In genomic region chr10:86301117-86301490, GRCm38 (mm10) we compare ENCODE assay signal across 8 mouse cellular contexts. TPM values are rescaled to one million over a fixed set of nuclear protein-coding genes. Genes with fewer than 3 reads are reported as not detected.
DNase-seq lines count a peak whose midpoint lies in the region; ATAC-seq lines count a peak whose summit lies in the region.

No protein-coding gene starts in this region.

- no peaks in the 10 kb centered on the region for H3K27me3 ChIP-seq in heart, embryonic 15.5 days
- H3K27me3 ChIP-seq in hindbrain, embryonic 12.5 days: peaks cover 17% of the 10 kb centered on the region
- H3K27me3 ChIP-seq in midbrain, embryonic 12.5 days: peaks cover 49% of the 10 kb centered on the region

- H3K4me3 ChIP-seq in heart, embryonic 15.5 days: peak overlapping the region; percentile 69
- H3K4me3 ChIP-seq in hindbrain, embryonic 12.5 days: peak overlapping the region; percentile 45
- peak overlapping the region; percentile 49 for H3K4me3 ChIP-seq in midbrain, embryonic 12.5 days

- H3K9me3 ChIP-seq in heart, embryonic 15.5 days (replicated peaks): no peaks in the 10 kb centered on the region
- H3K9me3 ChIP-seq in hindbrain, embryonic 12.5 days (replicated peaks): no peaks in the 10 kb centered on the region
- no peaks in the 10 kb centered on the region for H3K9me3 ChIP-seq in midbrain, embryonic 12.5 days

- 2% methylated on average over 10 of the region's 10 CpGs for WGBS in heart, embryonic 15.5 days
- WGBS in hindbrain, embryonic 12.5 days: 3% methylated on average over 10 of the region's 10 CpGs
- WGBS in midbrain, embryonic 12.5 days: 2% methylated on average over 9 of the region's 10 CpGs

- H3K4me2 ChIP-seq in heart, embryonic 15.5 days: peak overlapping the region; percentile 86
- peak overlapping the region; percentile 85 for H3K4me2 ChIP-seq in hindbrain, embryonic 12.5 days (replicated peaks)
- peak overlapping the region; percentile 92 for H3K4me2 ChIP-seq in midbrain, embryonic 12.5 days (replicated peaks)

- H3K9ac ChIP-seq in heart, embryonic 15.5 days: peak overlapping the region; percentile 81
- H3K9ac ChIP-seq in hindbrain, embryonic 12.5 days: peak overlapping the region; percentile 60
- peak overlapping the region; percentile 61 for H3K9ac ChIP-seq in midbrain, embryonic 12.5 days (replicated peaks)

- H3K27ac ChIP-seq in heart, embryonic 15.5 days: peak overlapping the region; percentile 89
- no peak overlapping the region for H3K27ac ChIP-seq in hindbrain, embryonic 12.5 days
- no peak overlapping the region for H3K27ac ChIP-seq in midbrain, embryonic 12.5 days (replicated peaks)

- H3K36me3 ChIP-seq in heart, embryonic 15.5 days: 0 out of 2 replicates have a peak, but pooled peaks cover 5% of the 10 kb centered on the region
- no peaks in the 10 kb centered on the region for H3K36me3 ChIP-seq in hindbrain, embryonic 12.5 days
- no peaks in the 10 kb centered on the region for H3K36me3 ChIP-seq in midbrain, embryonic 12.5 days

- no peak for DNase-seq in heart, adult 18-20 months
- DNase-seq in adrenal gland, postnatal 36 days: peak; percentile 48 to 54
- DNase-seq in spleen, postnatal 10 days (ENCODE audit: low spot score in 2 of 2): no peak
- DNase-seq in thymus, postnatal 36 days: no peak
- no peak for DNase-seq in urinary bladder, postnatal 10 days (ENCODE audit: low spot score)

- ATAC-seq in heart, embryonic 15.5 days (replicated peaks; ENCODE audit: insufficient number of reproducible peaks, insufficient read depth, low FRiP score, low read depth): no peak
- ATAC-seq in hindbrain, embryonic 12.5 days (ENCODE audit: low FRiP score): no peak
- ATAC-seq in midbrain, embryonic 12.5 days (ENCODE audit: low FRiP score, low read depth): no peak

- H3K4me1 ChIP-seq in heart, embryonic 15.5 days (replicated peaks): peaks cover 36% of the 10 kb centered on the region
- peaks cover 22% of the 10 kb centered on the region for H3K4me1 ChIP-seq in hindbrain, embryonic 12.5 days
- H3K4me1 ChIP-seq in midbrain, embryonic 12.5 days: peaks cover 29% of the 10 kb centered on the region

RNA-seq across cellular contexts. Expression of gene Timp3, which starts 0.9 kb away (rescaled TPM):
- 78.8 and 81.2 TPM in 2 replicates for polyA plus RNA-seq in heart, embryonic 15.5 days (2015; fragmentation: Nextera tagmentation; extraction: Ambion mirVana)
- 100 to 1,000 TPM; 161 to 188 TPM for total RNA-seq in heart, adult 18-20 months (2021)
- 100 to 1,000 TPM; 434 to 635 TPM for total RNA-seq in adrenal gland, postnatal 36 days (2021)
- polyA plus RNA-seq in hindbrain, embryonic 12.5 days (2016; fragmentation: Nextera tagmentation; extraction: Ambion mirVana): 42.3 and 46.1 TPM in 2 replicates
- 23.1 and 24.5 TPM in 2 replicates for polyA plus RNA-seq in midbrain, embryonic 12.5 days (2016; fragmentation: Nextera tagmentation; extraction: Ambion mirVana)

Comparison
In these comparisons a context has a peak if more than half of its experiments do, and no peak if none do; other contexts are left out.
1. DNase-seq: peak in adrenal gland, postnatal 36 days (2 of 2); none in heart, adult 18-20 months (0 of 2), spleen, postnatal 10 days (0 of 2), thymus, postnatal 36 days (0 of 2) and urinary bladder, postnatal 10 days (single experiment).
2. Peak in every context shown above with its lines, with median percentiles within 50 percentile points of each other: H3K4me2 ChIP-seq, H3K4me3 ChIP-seq and H3K9ac ChIP-seq.